Mouse (Mus musculus) forebrain, embryonic 10.5 days (tissue): ENCODE data around the gene Crip3. TPM values are rescaled to one million over a fixed set of nuclear protein-coding genes. Genes with fewer than 3 reads are reported as not detected.
A peak's percentile ranks its signal among the peaks of the same experiment; 100 is the strongest.

Experiments
- DNase-seq: peaks from one replicate; pipeline ENCODE4 v3.0.0-alpha.2; 2017; ENCODE audit warnings: low spot score; ENCODE audit errors: extremely low spot score
- H3K27ac ChIP-seq: fragments of 300-500 bp; sonication (generic); 2 replicates; pipeline ENCODE4 v1.5.1; 2016; ENCODE audit warnings: mild to moderate bottlenecking
- H3K27me3 ChIP-seq: fragments of 300-500 bp; sonication (generic); 2 replicates; pipeline ENCODE4 v1.6.1; 2016; ENCODE audit warnings: mild to moderate bottlenecking; ENCODE audit not compliant: poor library complexity, severe bottlenecking
- H3K36me3 ChIP-seq: fragments of 300-500 bp; sonication (generic); replicated peaks from 2 replicates; pipeline ENCODE4 v1.6.1; 2016; ENCODE audit warnings: mild to moderate bottlenecking, moderate library complexity
- H3K4me1 ChIP-seq: fragments of 300-500 bp; sonication (generic); 2 replicates; pipeline ENCODE4 v1.6.1; 2016
- H3K4me3 ChIP-seq: fragments of 300-500 bp; sonication (generic); 2 replicates; pipeline ENCODE4 v1.5.1; 2016; ENCODE audit warnings: mild to moderate bottlenecking, moderate library complexity
- H3K9me3 ChIP-seq: fragments of 300-500 bp; sonication (generic); 2 replicates; pipeline ENCODE4 v1.6.1; 2016; ENCODE audit warnings: mild to moderate bottlenecking, moderate library complexity
- WGBS: fragments of 180-500 bp; shearing (Covaris S2); methylation state at CpG from one replicate; pipeline ENCODE4 v1.1.7; 2016; 5-methylcytosine and 5-hydroxymethylcytosine counted together
- polyA plus RNA-seq: library from polyadenylated mRNA; unstranded; fragments of >200 nt; fragmentation: Nextera tagmentation; extraction: Ambion mirVana; gene quantifications from 2 replicates; pipeline ENCODE4 v1.2.1, GENCODE M21; 2016

Gene Crip3
- polyA plus RNA-seq = 0.76 TPM in 1 of 2 replicates, not detected in the other

DNA sequence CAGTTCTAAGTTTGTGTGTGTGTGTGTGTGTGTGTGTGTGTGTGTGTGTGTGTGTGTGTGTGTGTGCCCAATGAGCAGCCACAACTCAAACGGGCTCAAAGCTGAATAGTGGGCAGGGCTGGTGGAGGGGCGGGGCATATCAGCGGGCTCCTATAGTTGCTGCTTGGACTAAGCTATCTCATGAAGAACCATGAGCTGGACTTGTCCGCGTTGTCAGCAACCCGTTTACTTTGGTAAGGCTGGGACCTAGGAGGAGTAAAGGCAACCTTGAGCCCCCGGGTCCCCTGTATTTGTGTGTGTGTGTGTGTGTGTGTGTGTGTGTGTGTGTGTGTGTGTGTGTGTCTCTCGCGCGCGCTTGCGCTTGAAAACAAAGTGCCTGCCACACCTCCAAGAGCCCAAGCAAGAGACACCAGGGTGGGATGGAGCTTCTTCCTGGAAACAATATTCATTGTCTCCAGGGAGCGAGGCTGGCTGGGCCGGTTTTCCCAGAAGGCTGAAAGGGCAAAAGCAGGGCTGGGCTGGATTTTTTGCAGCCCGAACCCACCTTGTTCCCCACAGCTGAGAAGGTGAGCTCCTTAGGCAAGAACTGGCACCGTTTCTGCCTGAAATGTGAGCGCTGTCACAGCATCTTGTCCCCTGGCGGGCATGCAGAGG lies at the start of gene Crip3:
Gene Crip3, plus strand, starts transcription at position 166 of the 654 bp plus-strand sequence.
- Histone ChIP-seq H3K4me3 (peak within 1 kb of the TSS; percentile 44), H3K27ac (no peak within 1 kb of the TSS), H3K9me3 (no peaks in the 10 kb centered on the region), H3K4me1 (peaks cover 19% of the 10 kb centered on the region), H3K27me3 (peaks cover 31% of the 10 kb centered on the region), H3K36me3 (no peaks in the 10 kb centered on the region)
- no peak for DNase-seq
- 8% methylated on average over 18 of the region's 18 CpGs for WGBS

DNA sequence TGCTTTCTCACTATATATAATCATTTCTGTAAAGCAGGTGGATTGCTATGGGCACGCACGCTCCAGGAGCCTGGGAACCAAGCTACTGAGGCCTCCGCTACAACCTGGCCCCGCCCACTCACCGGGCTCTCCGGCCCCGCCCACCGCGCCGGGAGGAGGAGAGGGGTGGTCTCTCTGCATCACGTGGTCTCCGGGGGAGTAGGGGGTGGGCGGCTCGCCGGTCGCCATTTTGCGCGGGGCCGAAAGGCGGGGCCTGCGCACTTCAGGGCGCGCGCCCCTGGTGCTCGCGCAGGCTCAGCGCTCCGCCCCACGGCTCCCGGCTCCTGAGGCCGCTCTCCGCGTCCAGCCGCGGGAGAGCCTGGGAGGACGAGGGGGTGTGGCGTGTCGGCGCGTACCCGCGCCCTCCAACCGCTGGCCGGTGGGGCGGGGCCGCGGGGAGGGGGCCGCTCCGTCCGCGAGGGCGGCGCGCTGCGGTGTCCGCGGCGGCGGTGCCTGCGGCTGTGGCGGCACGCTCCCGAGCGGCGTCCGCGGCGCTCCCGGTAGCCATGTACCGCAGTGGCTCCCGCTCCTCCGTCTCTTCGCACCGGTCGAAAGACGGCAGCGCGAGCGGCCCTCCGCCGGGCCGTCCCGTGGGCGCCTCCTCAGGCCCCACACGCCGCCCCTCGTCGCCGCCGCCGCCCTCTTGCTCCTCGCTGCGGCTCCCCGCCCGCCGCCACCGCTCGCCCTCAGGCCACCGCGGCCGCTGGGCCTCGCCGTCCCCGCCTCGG lies 45.2 kb upstream of the Crip3 start, which contains the start of gene Zfp318:
Gene Zfp318, plus strand, starts transcription at position 438 of the 767 bp plus-strand sequence.
- H3K4me3 ChIP-seq = peak within 1 kb of the TSS; percentile 93
- WGBS = under 1% methylated on average over 99 of the region's 105 CpGs
- H3K27ac ChIP-seq = peak within 1 kb of the TSS; percentile 96
- no peaks in the 10 kb centered on the region for H3K9me3 ChIP-seq
- peak; percentile 96 for DNase-seq
- peaks cover 20% of the 10 kb centered on the region for H3K36me3 ChIP-seq
- no peaks in the 10 kb centered on the region for H3K27me3 ChIP-seq
- peaks cover 33% of the 10 kb centered on the region for H3K4me1 ChIP-seq

DNA sequence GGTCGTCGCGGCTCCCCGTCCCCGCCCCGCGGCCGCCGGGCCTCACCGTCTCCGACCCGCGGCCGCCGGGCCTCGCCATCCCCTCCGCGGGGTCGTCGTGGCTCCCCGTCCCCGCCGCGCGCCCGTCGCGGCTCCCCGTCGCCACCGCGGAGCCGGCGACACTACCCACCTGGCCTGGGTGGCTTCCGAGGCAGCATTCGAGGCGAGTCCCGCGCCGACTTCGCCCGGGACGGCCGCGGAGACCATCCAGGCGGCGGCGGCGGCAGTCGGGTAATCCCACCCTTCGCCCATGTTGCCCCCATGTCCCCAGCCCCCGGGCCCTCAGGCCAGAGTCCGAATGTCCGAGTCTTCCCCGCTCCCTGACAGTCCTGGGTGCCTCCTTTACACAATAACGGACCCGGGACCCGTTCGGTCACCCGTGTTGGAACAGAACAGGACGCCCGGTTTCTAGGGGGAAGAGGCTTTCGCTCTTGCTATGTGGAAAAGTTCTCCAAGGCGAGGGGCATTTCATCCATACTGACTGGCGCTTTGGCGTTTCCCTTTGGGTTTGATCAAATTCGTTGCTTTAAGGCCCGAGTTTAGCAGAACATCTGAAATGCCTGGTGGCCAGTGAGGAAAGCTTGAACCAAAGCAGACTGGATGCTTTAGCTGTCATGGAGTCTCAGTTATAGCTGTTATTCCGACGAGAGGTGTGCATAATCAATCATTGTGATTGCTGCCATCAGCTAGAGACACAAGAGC lies 44.5 kb upstream of the Crip3 start:
- under 1% methylated on average over 70 of the region's 70 CpGs for WGBS
- peaks cover 28% of the 10 kb centered on the region for H3K36me3 ChIP-seq
- peak overlapping the region; percentile 93 for H3K4me3 ChIP-seq
- H3K27me3 ChIP-seq = no peaks in the 10 kb centered on the region
- H3K27ac ChIP-seq = peak overlapping the region; percentile 96
- peak; percentile 55 for DNase-seq
- no peaks in the 10 kb centered on the region for H3K9me3 ChIP-seq
- H3K4me1 ChIP-seq = peaks cover 33% of the 10 kb centered on the region

DNA sequence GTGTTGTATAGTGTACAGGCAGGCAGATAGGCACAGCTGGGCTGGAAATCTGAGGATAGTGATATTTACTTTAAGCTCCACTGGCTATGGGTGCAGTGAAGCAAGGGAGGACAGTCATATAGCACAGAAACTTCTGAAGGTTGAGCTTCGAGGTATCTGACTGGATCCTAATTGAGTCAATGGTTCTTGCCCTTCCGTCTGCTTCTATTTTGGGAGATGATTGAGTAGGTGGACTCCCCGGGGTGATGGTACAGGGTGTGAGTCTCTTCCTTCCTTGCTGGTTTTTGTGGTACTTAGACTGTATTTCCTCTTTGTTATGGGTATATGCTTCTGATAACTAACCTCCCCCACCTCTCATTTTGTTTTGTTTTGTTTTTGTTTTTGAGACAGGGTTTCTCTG lies 40.5 kb upstream of the Crip3 start:
- Histone ChIP-seq H3K4me1 (peaks cover 25% of the 10 kb centered on the region), H3K36me3 (peaks cover 52% of the 10 kb centered on the region), H3K9me3 (no peaks in the 10 kb centered on the region), H3K27ac (no peak overlapping the region), H3K4me3 (no peak overlapping the region), H3K27me3 (no peaks in the 10 kb centered on the region)
- no peak for DNase-seq
- 96% methylated on average over 3 of the region's 3 CpGs for WGBS

DNA sequence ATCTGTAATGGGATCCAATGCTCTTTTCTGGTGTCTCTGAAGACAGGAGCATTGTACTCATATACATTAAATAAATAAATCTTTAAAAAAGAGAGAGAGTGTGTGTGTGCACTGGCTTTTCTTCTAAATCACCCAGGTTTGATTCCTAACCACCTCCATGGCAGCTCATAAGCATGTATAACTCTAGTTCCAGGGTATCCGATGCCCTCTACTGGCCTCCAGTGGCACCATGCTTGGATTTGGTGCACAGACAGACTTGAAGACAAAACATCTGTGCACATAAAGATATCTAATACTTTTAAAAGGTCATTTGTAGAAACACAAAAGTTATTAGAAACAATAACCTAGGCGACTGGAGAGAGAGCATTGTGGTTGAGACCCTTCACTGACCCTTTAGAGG lies 35.7 kb upstream of the Crip3 start:
- WGBS = 51% methylated on average over 2 of the region's 2 CpGs
- no peak overlapping the region for H3K4me3 ChIP-seq
- H3K27ac ChIP-seq = no peak overlapping the region
- H3K36me3 ChIP-seq = peaks cover 68% of the 10 kb centered on the region
- no peaks in the 10 kb centered on the region for H3K9me3 ChIP-seq
- no peaks in the 10 kb centered on the region for H3K4me1 ChIP-seq
- peak; percentile 30 for DNase-seq
- no peaks in the 10 kb centered on the region for H3K27me3 ChIP-seq

DNA sequence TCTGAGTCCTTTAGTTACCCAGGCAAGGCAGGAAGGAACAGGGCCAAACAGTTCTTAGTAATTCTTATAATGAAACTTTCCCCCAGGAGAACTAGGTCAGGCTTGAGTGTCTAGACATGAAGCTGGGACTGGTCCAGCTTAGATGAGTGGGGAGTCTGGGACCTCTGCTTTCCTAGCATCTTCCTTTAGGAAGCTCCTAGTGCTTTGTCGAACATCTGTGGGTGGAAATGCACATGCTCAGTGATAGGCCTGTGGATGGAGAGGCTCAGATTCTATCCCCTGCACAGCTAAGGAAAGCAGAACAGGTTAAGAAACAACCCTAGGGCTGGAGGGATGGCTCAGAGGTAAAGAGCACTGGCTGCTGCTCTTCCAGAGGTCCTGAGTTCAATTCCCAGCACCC lies 34.1 kb upstream of the Crip3 start:
- Histone ChIP-seq H3K9me3 (no peaks in the 10 kb centered on the region), H3K4me1 (no peaks in the 10 kb centered on the region), H3K27me3 (no peaks in the 10 kb centered on the region), H3K36me3 (peaks cover 68% of the 10 kb centered on the region), H3K27ac (no peak overlapping the region), H3K4me3 (no peak overlapping the region)
- DNase-seq = no peak
- 88% methylated on average over 1 of the region's 1 CpGs for WGBS

DNA sequence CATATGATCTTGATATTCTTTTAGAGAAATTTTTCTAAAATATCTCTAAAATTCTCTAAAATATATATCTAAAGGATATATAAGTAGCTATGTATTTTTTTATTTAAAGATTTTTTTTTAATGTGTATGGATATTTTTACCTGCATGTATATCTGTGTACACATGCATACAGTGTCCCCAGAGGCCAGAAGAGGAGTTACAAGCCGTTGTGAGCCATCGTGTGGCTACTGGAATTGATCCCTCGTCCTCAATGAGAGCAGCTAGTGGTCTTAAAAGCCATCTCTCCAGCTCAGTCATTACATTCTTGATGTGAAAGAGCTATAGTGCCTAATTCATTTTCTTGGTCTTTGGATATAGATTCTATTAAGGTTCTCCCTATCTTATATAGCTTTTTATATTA lies 20.2 kb upstream of the Crip3 start:
- WGBS = 45% methylated on average over 3 of the region's 3 CpGs
- no peak for DNase-seq
- no peak overlapping the region for H3K4me3 ChIP-seq
- H3K27me3 ChIP-seq = no peaks in the 10 kb centered on the region
- H3K4me1 ChIP-seq = no peaks in the 10 kb centered on the region
- H3K9me3 ChIP-seq = no peaks in the 10 kb centered on the region
- H3K36me3 ChIP-seq = peaks cover 90% of the 10 kb centered on the region
- H3K27ac ChIP-seq = no peak overlapping the region

DNA sequence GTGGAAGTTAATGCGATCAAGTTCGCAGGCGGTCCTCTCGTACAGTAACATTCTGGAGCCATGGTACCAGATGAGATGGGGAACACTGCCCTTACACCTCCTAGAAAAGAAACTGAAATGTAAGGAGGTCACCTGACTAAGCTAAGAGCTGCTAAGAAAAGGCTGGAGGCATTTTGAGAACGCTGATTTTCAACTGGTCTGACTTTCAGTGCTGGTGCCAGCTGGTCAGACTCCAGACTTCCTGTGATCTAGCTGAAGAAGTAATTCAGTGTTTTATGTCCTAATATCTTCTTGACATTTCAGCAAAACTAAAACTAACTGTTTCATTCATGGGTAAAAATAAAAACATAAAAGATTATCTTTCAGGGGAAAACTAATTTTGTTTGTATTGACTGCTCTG lies 10.1 kb upstream of the Crip3 start:
- Histone ChIP-seq H3K36me3 (peaks cover 16% of the 10 kb centered on the region), H3K4me1 (no peaks in the 10 kb centered on the region), H3K9me3 (no peaks in the 10 kb centered on the region), H3K4me3 (no peak overlapping the region), H3K27me3 (no peaks in the 10 kb centered on the region), H3K27ac (no peak overlapping the region)
- WGBS = 81% methylated on average over 5 of the region's 5 CpGs
- no peak for DNase-seq

DNA sequence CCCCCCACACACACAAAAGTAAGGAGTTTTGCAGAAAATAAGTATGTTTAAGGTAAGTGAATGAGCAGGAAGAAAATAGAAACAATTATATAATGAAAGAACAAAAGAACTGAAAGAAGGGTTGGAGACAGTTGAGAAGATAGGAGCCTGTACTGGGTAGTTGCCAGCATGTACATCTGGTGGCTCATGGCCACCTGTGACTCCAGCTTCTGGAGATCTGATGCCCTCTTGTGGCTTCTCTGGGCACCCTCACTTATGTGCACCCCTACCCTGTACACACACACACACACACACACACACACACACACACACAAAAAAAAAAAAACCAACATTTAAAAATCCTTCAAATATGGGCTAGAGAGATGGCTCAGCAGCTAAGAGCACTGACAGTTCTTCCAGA lies 9.0 kb upstream of the Crip3 start:
- no peak for DNase-seq
- H3K27me3 ChIP-seq = no peaks in the 10 kb centered on the region
- H3K4me3 ChIP-seq = no peak overlapping the region
- no peaks in the 10 kb centered on the region for H3K4me1 ChIP-seq
- no peaks in the 10 kb centered on the region for H3K9me3 ChIP-seq
- H3K27ac ChIP-seq = no peak overlapping the region
- H3K36me3 ChIP-seq = peaks cover 6% of the 10 kb centered on the region

DNA sequence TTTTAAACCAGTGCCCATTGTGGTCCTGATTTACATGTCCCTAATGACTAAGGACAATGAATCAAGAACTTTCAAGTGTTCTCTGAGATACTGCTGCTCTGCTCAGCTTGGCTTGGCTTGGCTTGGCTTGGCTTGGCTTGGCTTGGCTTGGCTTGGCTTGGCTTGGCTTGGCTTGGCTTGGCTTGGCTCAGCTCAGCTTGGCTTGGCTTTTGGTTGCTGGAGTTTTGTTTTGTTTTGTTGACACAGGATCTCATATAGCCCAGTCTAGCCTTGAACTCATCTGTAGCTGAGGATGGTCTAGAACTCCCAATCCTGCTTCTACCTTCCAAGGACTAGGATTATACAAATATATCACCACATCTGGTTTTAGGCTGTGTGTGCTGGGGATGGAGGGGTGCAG lies 2.2 kb upstream of the Crip3 start:
- H3K27me3 ChIP-seq = peaks cover 20% of the 10 kb centered on the region
- DNase-seq = no peak
- no peaks in the 10 kb centered on the region for H3K36me3 ChIP-seq
- no peak overlapping the region for H3K4me3 ChIP-seq
- H3K27ac ChIP-seq = no peak overlapping the region
- H3K4me1 ChIP-seq = peaks cover 15% of the 10 kb centered on the region
- no peaks in the 10 kb centered on the region for H3K9me3 ChIP-seq

DNA sequence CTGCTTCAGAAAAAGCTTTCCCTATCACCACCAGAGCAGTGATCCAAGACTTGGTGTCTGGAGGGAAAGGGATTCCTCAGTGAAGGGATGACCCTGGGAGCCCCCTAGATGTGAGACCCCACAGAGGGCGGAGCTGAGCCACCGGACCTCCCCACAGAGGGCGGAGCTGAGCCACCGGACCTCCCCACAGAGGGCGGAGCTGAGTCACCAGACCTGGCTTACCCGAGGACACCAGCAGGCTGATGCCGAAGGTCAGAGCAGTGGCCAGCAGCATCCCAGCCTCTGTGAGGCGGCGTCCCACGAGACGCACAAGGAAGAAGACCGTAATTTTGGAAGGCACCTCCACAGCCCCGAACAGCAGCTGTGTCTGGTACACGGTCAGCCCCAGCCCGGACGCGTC lies 4.9 kb downstream of the Crip3 start:
- 3% methylated on average over 17 of the region's 17 CpGs for WGBS
- peak overlapping the region; percentile 73 for H3K27ac ChIP-seq

DNA sequence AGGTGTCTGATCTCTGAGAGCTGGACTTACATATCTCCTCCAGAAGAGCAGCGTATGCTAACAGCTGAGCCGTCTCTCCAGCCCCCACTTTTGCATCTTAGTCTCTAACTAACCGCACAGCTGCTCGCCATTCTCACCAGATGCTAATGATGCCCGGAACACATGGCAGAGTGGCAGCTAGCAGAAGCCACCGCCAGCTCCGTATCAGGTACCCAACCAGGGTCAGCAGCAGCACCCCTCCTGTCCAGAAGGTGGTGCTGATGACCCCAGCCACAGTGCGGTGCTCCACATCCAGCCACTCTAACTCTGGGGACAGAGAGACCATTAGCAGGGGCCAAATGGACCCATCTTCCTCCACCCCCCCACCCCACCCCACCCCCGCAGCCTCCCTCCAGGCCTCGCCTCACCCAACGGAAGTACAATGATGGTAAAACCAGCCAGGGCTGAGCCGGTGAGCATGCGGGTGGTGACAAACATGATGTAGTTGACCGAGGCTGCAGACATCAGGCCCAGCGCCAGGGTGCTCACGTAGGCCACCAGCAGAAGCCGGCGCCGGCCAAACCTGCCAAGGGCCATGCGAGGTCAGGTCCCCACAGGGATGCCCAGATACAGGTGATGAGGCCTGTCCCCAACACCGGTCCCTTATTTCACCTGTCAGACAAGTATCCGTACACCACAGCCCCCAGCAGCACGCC lies 8.1 kb downstream of the Crip3 start:
- H3K27me3 ChIP-seq = peaks cover 67% of the 10 kb centered on the region

More for the DNA sequence above, 4.9 kb downstream of the Crip3 start:
- Histone ChIP-seq H3K4me3 (peak overlapping the region; percentile 44), H3K27me3 (peaks cover 75% of the 10 kb centered on the region), H3K9me3 (no peaks in the 10 kb centered on the region), H3K36me3 (no peaks in the 10 kb centered on the region), H3K4me1 (peaks cover 33% of the 10 kb centered on the region)
- no peak for DNase-seq

More for the DNA sequence above, 8.1 kb downstream of the Crip3 start:
- no peaks in the 10 kb centered on the region for H3K36me3 ChIP-seq
- no peak overlapping the region for H3K27ac ChIP-seq
- H3K9me3 ChIP-seq = no peaks in the 10 kb centered on the region
- peaks cover 22% of the 10 kb centered on the region for H3K4me1 ChIP-seq
- DNase-seq = no peak
- WGBS = 33% methylated on average over 23 of the region's 23 CpGs
- H3K4me3 ChIP-seq = peak overlapping the region; percentile 34
